Mouse (Mus musculus) bone marrow, adult 2 months (tissue): ENCODE measurements at regions not wholly inside any gene's neighbourhood (a gene's known extent, or its start where the extent isn't known, plus 50 kb on each side); places are given as distances from the start of the nearest gene placed in this dataset.
A peak's percentile ranks its signal among the peaks of the same experiment; 100 is the strongest.

Source experiments
- H3K27ac ChIP-seq: fragments of 200-500 bp; 2 replicates; pipeline ENCODE4 v1.5.1; 2012; ENCODE audit warnings: low read depth, mild to moderate bottlenecking, control low read depth, inconsistent platforms, low read length; ENCODE audit not compliant: control insufficient read depth, poor library complexity, insufficient read depth
- H3K4me1 ChIP-seq: fragments of 200-500 bp; 2 replicates; pipeline ENCODE4 v1.6.1; 2011; ENCODE audit warnings: low read length; ENCODE audit not compliant: control insufficient read depth, insufficient read depth
- H3K4me3 ChIP-seq: fragments of 200-500 bp; replicated peaks from 2 replicates; pipeline ENCODE3; 2011; ENCODE audit warnings: mild to moderate bottlenecking, low read depth, low read length, control low read depth; ENCODE audit not compliant: control insufficient read depth
- CTCF ChIP-seq: fragments of 200-500 bp; IDR thresholded peaks from 2 replicates; pipeline ENCODE4 v1.5.1; 2011; ENCODE audit warnings: low read length, control low read depth; ENCODE audit not compliant: control insufficient read depth, insufficient read depth
- POLR2A ChIP-seq: fragments of 200-500 bp; IDR thresholded peaks from 2 replicates; pipeline ENCODE4 v1.6.1; 2011; ENCODE audit warnings: low read depth, mild to moderate bottlenecking, control low read depth, low read length, borderline replicate concordance; ENCODE audit not compliant: control insufficient read depth
- WGBS: fragments of 180-500 bp; shearing (Covaris S2); methylation state at CpG from one replicate; pipeline ENCODE4 v1.1.7; 2018; 5-methylcytosine and 5-hydroxymethylcytosine counted together

DNA sequence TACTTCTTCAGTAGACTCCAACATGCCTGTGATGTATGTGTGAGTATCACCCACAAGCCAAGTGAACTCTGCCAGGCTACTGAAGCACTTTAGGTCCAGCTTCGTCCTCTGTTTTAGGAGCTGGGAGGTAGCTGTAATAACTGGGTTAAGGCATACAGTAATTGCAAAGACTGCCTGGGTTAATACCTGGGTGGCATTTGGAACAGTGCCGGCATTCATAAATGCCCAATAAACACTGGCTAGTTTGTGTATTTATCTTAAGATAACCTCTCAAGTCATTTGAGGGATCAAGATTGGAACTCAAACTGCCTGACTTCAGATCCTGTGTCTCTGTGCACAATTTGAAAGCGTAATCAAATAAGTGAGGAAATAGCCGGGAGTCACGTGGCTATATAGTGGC is 261.0 kb downstream of the Cog6 start:
- Histone ChIP-seq H3K4me1 (peaks cover 3% of the 10 kb centered on the region; the same call in 1 of the 2 replicates), H3K27ac (no peak overlapping the region), H3K4me3 (no peak overlapping the region)
- TF ChIP-seq POLR2A, result no peak
- no peak for TF ChIP-seq CTCF
- WGBS, result 82% methylated on average over 5 of the region's 5 CpGs

GRCm38 (mm10) chr3:52754978-52755377 is 262.1 kb downstream of the Cog6 start:
- 22% methylated on average over 6 of the region's 6 CpGs for WGBS
- TF ChIP-seq POLR2A, result no peak
- no peak for TF ChIP-seq CTCF
- H3K27ac ChIP-seq, result peak overlapping the region; percentile 40
- H3K4me1 ChIP-seq, result peaks cover 3% of the 10 kb centered on the region; the same call in 1 of the 2 replicates
- H3K4me3 ChIP-seq, result no peak overlapping the region

DNA sequence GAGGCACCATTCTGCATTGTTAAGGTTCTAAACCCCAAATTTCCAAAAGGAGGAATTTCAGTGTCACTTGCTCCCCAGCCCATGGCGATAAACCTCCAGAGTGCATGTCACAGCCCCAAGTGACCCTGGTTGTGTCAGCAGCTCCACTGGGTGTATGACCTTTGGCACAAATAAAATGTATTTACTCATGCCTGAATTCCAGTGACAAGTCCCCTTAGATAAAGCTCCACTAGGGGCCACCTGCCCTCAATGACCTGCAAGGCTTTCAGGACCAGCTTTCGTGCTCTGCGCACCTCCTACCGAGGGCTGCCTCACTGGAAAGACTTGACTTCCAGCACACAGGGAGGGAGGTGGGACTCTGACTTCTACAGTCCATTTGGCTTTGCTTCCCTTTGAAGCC is 262.6 kb downstream of the Cog6 start:
- 82% methylated on average over 4 of the region's 4 CpGs for WGBS
- Histone ChIP-seq H3K4me1 (peaks cover 3% of the 10 kb centered on the region; the same call in 1 of the 2 replicates), H3K4me3 (no peak overlapping the region), H3K27ac (peak overlapping the region; percentile 40)
- no peak for TF ChIP-seq CTCF

GRCm38 (mm10) chr3:52746917-52747316 is 270.1 kb downstream of the Cog6 start:
- no peak for TF ChIP-seq CTCF
- no peak for TF ChIP-seq POLR2A
- H3K4me1 ChIP-seq, result no peaks in the 10 kb centered on the region
- WGBS, result 75% methylated on average over 3 of the region's 3 CpGs
- H3K27ac ChIP-seq, result no peak overlapping the region
- H3K4me3 ChIP-seq, result no peak overlapping the region

GRCm38 (mm10) chr3:52744334-52744733 is 272.7 kb downstream of the Cog6 start:
- H3K4me1 ChIP-seq, result no peaks in the 10 kb centered on the region
- TF ChIP-seq CTCF (no peak), POLR2A (no peak)
- WGBS, result 63% methylated on average over 8 of the region's 8 CpGs
- no peak overlapping the region for H3K4me3 ChIP-seq
- H3K27ac ChIP-seq, result no peak overlapping the region

GRCm38 (mm10) chr3:52740466-52741026 is 276.5 kb downstream of the Cog6 start:
- 69% methylated on average over 9 of the region's 9 CpGs for WGBS
- no peaks in the 10 kb centered on the region for H3K4me1 ChIP-seq
- no peak overlapping the region for H3K4me3 ChIP-seq
- TF ChIP-seq POLR2A (no peak), CTCF (no peak)
- H3K27ac ChIP-seq, result no peak overlapping the region

- TF ChIP-seq CTCF (no peak), POLR2A (no peak)
- H3K4me1 ChIP-seq, result no peaks in the 10 kb centered on the region
- H3K27ac ChIP-seq, result no peak overlapping the region
- no peak overlapping the region for H3K4me3 ChIP-seq
- 13% methylated on average over 4 of the region's 4 CpGs for WGBS
Measured at GRCm38 (mm10) chr3:52739526-52739925, 277.5 kb downstream of the Cog6 start.

- no peaks in the 10 kb centered on the region for H3K4me1 ChIP-seq
- 64% methylated on average over 5 of the region's 5 CpGs for WGBS
- H3K27ac ChIP-seq, result no peak overlapping the region
- TF ChIP-seq CTCF (no peak), POLR2A (no peak)
- H3K4me3 ChIP-seq, result no peak overlapping the region
Measured at GRCm38 (mm10) chr3:52738386-52738785, 278.7 kb downstream of the Cog6 start.

GRCm38 (mm10) chr3:52735939-52736338 is 281.1 kb downstream of the Cog6 start:
- Histone ChIP-seq H3K27ac (no peak overlapping the region), H3K4me3 (no peak overlapping the region), H3K4me1 (no peaks in the 10 kb centered on the region; the same call in 1 of the 2 replicates)
- 92% methylated on average over 7 of the region's 7 CpGs for WGBS
- TF ChIP-seq CTCF (no peak), POLR2A (no peak)
